In the genomic region with DNA sequence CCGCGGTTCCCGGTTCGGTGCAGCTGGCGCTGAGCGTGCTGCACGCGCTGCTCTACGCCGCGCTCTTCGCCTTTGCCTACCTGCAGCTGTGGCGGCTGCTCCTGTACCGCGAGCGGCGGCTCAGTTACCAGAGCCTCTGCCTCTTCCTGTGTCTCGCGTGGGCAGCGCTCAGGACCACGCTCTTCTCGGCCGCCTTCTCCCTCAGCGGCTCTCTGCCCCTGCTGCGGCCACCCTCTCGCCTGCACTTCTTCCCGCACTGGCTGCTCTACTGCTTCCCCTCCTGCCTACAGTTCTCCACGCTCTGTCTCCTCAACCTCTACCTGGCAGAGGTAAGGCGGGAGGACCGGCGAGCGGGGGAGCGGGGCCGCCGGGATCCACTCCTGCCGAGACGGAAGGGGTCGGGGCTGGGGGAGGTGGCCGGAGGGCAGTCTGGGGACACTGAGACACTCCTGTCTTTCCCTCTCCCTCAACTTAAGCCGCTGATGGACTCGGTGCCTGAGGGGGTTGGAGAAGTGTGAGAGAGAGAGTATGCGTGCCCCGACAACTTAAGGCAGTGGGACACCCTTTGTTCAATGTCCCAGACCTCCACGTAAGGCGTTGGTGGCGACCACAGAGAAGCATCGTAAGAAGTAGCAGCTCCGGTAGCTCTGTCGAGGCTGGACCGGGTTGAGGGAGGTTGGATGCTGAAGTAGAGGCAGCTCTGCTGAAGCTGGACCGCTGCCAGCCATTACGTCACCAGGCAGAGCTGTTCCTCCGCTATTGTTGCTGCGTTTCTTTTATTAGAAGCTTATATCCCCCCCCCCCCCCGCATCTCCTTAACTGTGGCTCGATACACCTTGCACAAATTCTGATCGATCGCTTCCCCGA, we compare ENCODE assay signal across 8 mouse cellular contexts. TPM values are rescaled to one million over a fixed set of nuclear protein-coding genes. Genes with fewer than 3 reads are reported as not detected.
DNase-seq lines count a peak whose midpoint lies in the region; ATAC-seq lines count a peak whose summit lies in the region.

TSS of gene Txndc16 (minus strand) at position 239 of the 867 bp plus-strand sequence.

- H3K4me3 ChIP-seq in embryonic facial prominence, embryonic 11.5 days (ENCODE audit: low read depth, low read length): peak within 1 kb of the TSS; percentile 88
- peak within 1 kb of the TSS; percentile 83 for H3K4me3 ChIP-seq in limb, embryonic 10.5 days
- peak within 1 kb of the TSS; percentile 91 for H3K4me3 ChIP-seq in midbrain, embryonic 12.5 days

- peak within 1 kb of the TSS; percentile 85 for H3K9ac ChIP-seq in embryonic facial prominence, embryonic 11.5 days (replicated peaks; ENCODE audit: low read length)
- H3K9ac ChIP-seq in midbrain, embryonic 12.5 days (replicated peaks): peak within 1 kb of the TSS; percentile 97

- no peaks in the 10 kb centered on the region for H3K4me1 ChIP-seq in embryonic facial prominence, embryonic 11.5 days (ENCODE audit: control insufficient read depth, insufficient read depth, low read length)
- peaks cover 8% of the 10 kb centered on the region; the same call in 1 of the 2 replicates for H3K4me1 ChIP-seq in limb, embryonic 10.5 days
- H3K4me1 ChIP-seq in midbrain, embryonic 12.5 days: peaks cover 13% of the 10 kb centered on the region

- ATAC-seq in embryonic facial prominence, embryonic 11.5 days (replicated peaks; ENCODE audit: insufficient number of reproducible peaks, low FRiP score, low TSS enrichment, low read depth): peak; percentile 50
- peak; percentile 24 for ATAC-seq in midbrain, embryonic 12.5 days (ENCODE audit: low FRiP score, low read depth)
- ATAC-seq in erythroid progenitor cell, adult 5-6 weeks (replicated peaks; ENCODE audit: low FRiP score, poor library complexity, severe bottlenecking): no peak

- WGBS in embryonic facial prominence, embryonic 11.5 days: under 1% methylated on average over 41 of the region's 59 CpGs
- whole genome bisulfite sequencing in limb, embryonic 10.5 days: under 1% methylated on average over 59 of the region's 59 CpGs
- under 1% methylated on average over 54 of the region's 59 CpGs for WGBS in midbrain, embryonic 12.5 days

- H3K9me3 ChIP-seq in embryonic facial prominence, embryonic 11.5 days (replicated peaks; ENCODE audit: control insufficient read depth, low read length): no peaks in the 10 kb centered on the region
- no peaks in the 10 kb centered on the region for H3K9me3 ChIP-seq in limb, embryonic 10.5 days (replicated peaks)
- no peaks in the 10 kb centered on the region for H3K9me3 ChIP-seq in midbrain, embryonic 12.5 days

- peak within 1 kb of the TSS; percentile 93 for H3K4me2 ChIP-seq in embryonic facial prominence, embryonic 11.5 days (ENCODE audit: low read depth, low read length)
- H3K4me2 ChIP-seq in midbrain, embryonic 12.5 days (replicated peaks): peak within 1 kb of the TSS; percentile 69

- peak; percentile 82 for DNase-seq in adrenal gland, postnatal 14 days
- DNase-seq in embryonic facial prominence, embryonic 11.5 days (ENCODE audit: low spot score): peak; percentile 84
- peak; percentile 84 to 87 for DNase-seq in heart, adult 18-20 months
- DNase-seq in kidney, adult 18-20 months: peak; percentile 79
- DNase-seq in limb, embryonic 10.5 days (ENCODE audit: low spot score): peak; percentile 81
- peak; percentile 60 for DNase-seq in skeletal muscle tissue, adult 2 months (ENCODE audit: low read depth, low spot score)

- H3K27me3 ChIP-seq in embryonic facial prominence, embryonic 11.5 days (ENCODE audit: control insufficient read depth, insufficient read depth, low read length): no peaks in the 10 kb centered on the region
- 0 out of 2 replicates have a peak, but pooled peaks cover 4% of the 10 kb centered on the region for H3K27me3 ChIP-seq in limb, embryonic 10.5 days (ENCODE audit: low read depth, poor library complexity, severe bottlenecking)
- H3K27me3 ChIP-seq in midbrain, embryonic 12.5 days: no peaks in the 10 kb centered on the region

- H3K27ac ChIP-seq in embryonic facial prominence, embryonic 11.5 days (replicated peaks; ENCODE audit: low read depth, low read length): peak within 1 kb of the TSS; percentile 83
- H3K27ac ChIP-seq in limb, embryonic 10.5 days: peak within 1 kb of the TSS; percentile 93
- peak within 1 kb of the TSS; percentile 93 for H3K27ac ChIP-seq in midbrain, embryonic 12.5 days (replicated peaks)

- H3K36me3 ChIP-seq in embryonic facial prominence, embryonic 11.5 days (replicated peaks; ENCODE audit: control insufficient read depth, insufficient read depth, low read depth, low read length): no peaks in the 10 kb centered on the region
- H3K36me3 ChIP-seq in limb, embryonic 10.5 days: no peaks in the 10 kb centered on the region
- no peaks in the 10 kb centered on the region for H3K36me3 ChIP-seq in midbrain, embryonic 12.5 days

RNA-seq across cellular contexts. Expression of gene Txndc16, which starts in this region (rescaled TPM):
- 17.7 and 20.1 TPM in 2 replicates for total RNA-seq in adrenal gland, postnatal 14 days (2021)
- 19.3 and 22.8 TPM in 2 replicates for polyA plus RNA-seq in embryonic facial prominence, embryonic 11.5 days (2014; fragmentation: Nextera tagmentation; extraction: Ambion mirVana)
- total RNA-seq in heart, adult 18-20 months (2021): 10 to 100 TPM in 1 of 2 experiments, 1 to 10 TPM in 1; 9.7 to 12.1 TPM
- polyA plus RNA-seq in limb, embryonic 10.5 days (2016; fragmentation: Nextera tagmentation; extraction: Ambion mirVana): 8.9 and 10.6 TPM in 2 replicates
- polyA plus RNA-seq in midbrain, embryonic 12.5 days (2016; fragmentation: Nextera tagmentation; extraction: Ambion mirVana): 26.9 and 27.2 TPM in 2 replicates
- total RNA-seq in erythroid progenitor cell, adult 5-6 weeks (2015; ENCODE audit: low replicate concordance): 1.8 and 4.6 TPM in 2 replicates
- 3.0 and 6.1 TPM in 2 replicates for total RNA-seq in erythroid progenitor cell, adult 5-6 weeks (2017; ENCODE audit: low replicate concordance)
